9 mouse cellular contexts compared by ENCODE assay signal in genomic region chr4:133631071-133631768, GRCm38 (mm10). TPM values are rescaled to one million over a fixed set of nuclear protein-coding genes. Genes with fewer than 3 reads are reported as not detected.
DNase-seq lines count a peak whose midpoint lies in the region; ATAC-seq and TF ChIP-seq lines count a peak whose summit lies in the region.
"Had no signal": no experiment of that assay in that cellular context is flagged by ENCODE, and none has a peak within 500 bp of the region (broad histone marks: within the 10 kb centered on the region; RNA-seq: fewer than 3 reads in every experiment).

No protein-coding gene starts in this region.

- TF ChIP-seq CTCF in bone marrow macrophage, adult 2 months (IDR thresholded peaks at IDR 0.05; ENCODE audit: low read depth, low read length): no peak
- TF ChIP-seq CTCF in lung, adult 2 months (IDR thresholded peaks at IDR 0.05; ENCODE audit: insufficient read depth, low read length): no peak

- H3K27ac ChIP-seq in bone marrow macrophage, adult 2 months (ENCODE audit: insufficient read depth, low read depth, low read length): peak overlapping the region; percentile 56
- no peak overlapping the region for H3K27ac ChIP-seq in stomach, embryonic 15.5 days

- DNase-seq in cerebellum, adult 9-10 months: peak; percentile 40
- DNase-seq in cerebellum, postnatal 10 days: no peak
- DNase-seq in induced T-regulatory cell, adult 2 months (ENCODE audit: low read depth): peak; percentile 82
- DNase-seq in lung, adult 2 months: peak; percentile 57
- no peak for DNase-seq in left cerebral cortex, postnatal 10 days (ENCODE audit: extremely low spot score in 1 of 2, low spot score in 2 of 2)
- DNase-seq in thymus, postnatal 0 days (ENCODE audit: low spot score): no peak

- no peaks in the 10 kb centered on the region for H3K36me3 ChIP-seq in stomach, embryonic 15.5 days

- no peak for ATAC-seq in stomach, embryonic 15.5 days (ENCODE audit: insufficient read depth, low FRiP score, low read depth)

- no peak overlapping the region for H3K9ac ChIP-seq in stomach, embryonic 15.5 days

- peak overlapping the region; percentile 68 for H3K4me3 ChIP-seq in bone marrow macrophage, adult 2 months (ENCODE audit: insufficient read depth, low read length)
- peak overlapping the region; percentile 36 for H3K4me3 ChIP-seq in lung, adult 2 months (replicated peaks; ENCODE audit: extremely low read depth, low read depth, low read length)
- H3K4me3 ChIP-seq in stomach, embryonic 15.5 days (replicated peaks): no peak overlapping the region

- WGBS in lung, adult 2 months: 27% methylated on average over 14 of the region's 14 CpGs
- WGBS in stomach, embryonic 15.5 days: 76% methylated on average over 14 of the region's 14 CpGs

- no peaks in the 10 kb centered on the region for H3K9me3 ChIP-seq in stomach, embryonic 15.5 days
- H3K9me3 ChIP-seq: G1E had no signal

- peaks cover 21% of the 10 kb centered on the region for H3K4me1 ChIP-seq in bone marrow macrophage, adult 2 months (ENCODE audit: control insufficient read depth, insufficient read depth, low read length)
- peaks cover 14% of the 10 kb centered on the region for H3K4me1 ChIP-seq in lung, adult 2 months (ENCODE audit: control insufficient read depth, insufficient read depth, low read length)
- H3K4me1 ChIP-seq in stomach, embryonic 15.5 days: peaks cover 21% of the 10 kb centered on the region

- no peaks in the 10 kb centered on the region for H3K27me3 ChIP-seq in stomach, embryonic 15.5 days (replicated peaks)

- no peak for TF ChIP-seq POLR2A in bone marrow macrophage, adult 2 months (IDR thresholded peaks at IDR 0.05; ENCODE audit: borderline replicate concordance, low read depth, low read length)
- TF ChIP-seq POLR2A in lung, adult 2 months (IDR thresholded peaks at IDR 0.05; ENCODE audit: borderline replicate concordance, extremely low read depth, low read depth, low read length): peak; percentile 35; the same call in 1 of the 2 replicates

- peak overlapping the region; percentile 96 for H3K4me2 ChIP-seq in stomach, embryonic 15.5 days

- intact Hi-C loops in left cerebral cortex, postnatal 10 days (cut with DNase I): no loop called here

RNA-seq across cellular contexts. Expression of gene Zdhhc18, which starts 18.7 kb away (rescaled TPM):
- polyA plus RNA-seq in bone marrow macrophage, adult 2 months (2012; ENCODE audit: insufficient read depth, insufficient read length, missing spikeins): 19.4 and 27.4 TPM in 2 replicates
- polyA plus RNA-seq in lung, adult 2 months (2012; rRNA removed): 79.1 and 85.6 TPM in 2 replicates
- 5.4 and 5.8 TPM in 2 replicates for polyA plus RNA-seq in stomach, embryonic 15.5 days (2015; fragmentation: Nextera tagmentation; extraction: Ambion mirVana)
- 10 to 100 TPM; 31.8 to 34.1 TPM for total RNA-seq in left cerebral cortex, postnatal 10 days (2021)
- 6.7 and 10.5 TPM in 2 replicates for polyA plus RNA-seq in thymus, postnatal 0 days (2015; fragmentation: Nextera tagmentation; extraction: Ambion mirVana)

RNA-seq across cellular contexts. Expression of gene Sfn, which starts 29.3 kb away (rescaled TPM):
- polyA plus RNA-seq in bone marrow macrophage, adult 2 months (2012; ENCODE audit: insufficient read depth, insufficient read length, missing spikeins): 2.5 and 3.3 TPM in 2 replicates
- polyA plus RNA-seq in lung, adult 2 months (2012; rRNA removed): 13.0 and 107 TPM in 2 replicates
- polyA plus RNA-seq in stomach, embryonic 15.5 days (2015; fragmentation: Nextera tagmentation; extraction: Ambion mirVana): 138 and 228 TPM in 2 replicates
- total RNA-seq in left cerebral cortex, postnatal 10 days (2021): 1 to 10 TPM; 1.4 to 1.7 TPM
- 60.3 and 66.3 TPM in 2 replicates for polyA plus RNA-seq in thymus, postnatal 0 days (2015; fragmentation: Nextera tagmentation; extraction: Ambion mirVana)

RNA-seq across cellular contexts. Expression of gene Pigv, which starts 41.2 kb away (rescaled TPM):
- polyA plus RNA-seq in bone marrow macrophage, adult 2 months (2012; ENCODE audit: insufficient read depth, insufficient read length, missing spikeins): 15.5 and 16.6 TPM in 2 replicates
- 13.6 and 15.9 TPM in 2 replicates for polyA plus RNA-seq in lung, adult 2 months (2012; rRNA removed)
- 14.7 and 18.7 TPM in 2 replicates for polyA plus RNA-seq in stomach, embryonic 15.5 days (2015; fragmentation: Nextera tagmentation; extraction: Ambion mirVana)
- 10 to 100 TPM in 1 of 2 experiments, 1 to 10 TPM in 1; 8.8 to 10.1 TPM for total RNA-seq in left cerebral cortex, postnatal 10 days (2021)
- 18.6 and 19.4 TPM in 2 replicates for polyA plus RNA-seq in thymus, postnatal 0 days (2015; fragmentation: Nextera tagmentation; extraction: Ambion mirVana)

RNA-seq across cellular contexts. Expression of gene Gpn2, which starts 47.1 kb away (rescaled TPM):
- polyA plus RNA-seq in bone marrow macrophage, adult 2 months (2012; ENCODE audit: insufficient read depth, insufficient read length, missing spikeins): 9.3 and 11.2 TPM in 2 replicates
- 40.8 and 43.3 TPM in 2 replicates for polyA plus RNA-seq in lung, adult 2 months (2012; rRNA removed)
- 16.4 and 17.7 TPM in 2 replicates for polyA plus RNA-seq in stomach, embryonic 15.5 days (2015; fragmentation: Nextera tagmentation; extraction: Ambion mirVana)
- total RNA-seq in left cerebral cortex, postnatal 10 days (2021): 10 to 100 TPM; 10.3 to 11.2 TPM
- 23.4 and 25.9 TPM in 2 replicates for polyA plus RNA-seq in thymus, postnatal 0 days (2015; fragmentation: Nextera tagmentation; extraction: Ambion mirVana)

RNA-seq across cellular contexts. Expression of gene Gpatch3, which starts 56.7 kb away (rescaled TPM):
- polyA plus RNA-seq in bone marrow macrophage, adult 2 months (2012; ENCODE audit: insufficient read depth, insufficient read length, missing spikeins): 12.9 and 17.4 TPM in 2 replicates
- 5.0 and 5.2 TPM in 2 replicates for polyA plus RNA-seq in lung, adult 2 months (2012; rRNA removed)
- polyA plus RNA-seq in stomach, embryonic 15.5 days (2015; fragmentation: Nextera tagmentation; extraction: Ambion mirVana): 6.2 and 6.5 TPM in 2 replicates
- total RNA-seq in left cerebral cortex, postnatal 10 days (2021): 1 to 10 TPM; 6.7 TPM
- 8.3 and 8.9 TPM in 2 replicates for polyA plus RNA-seq in thymus, postnatal 0 days (2015; fragmentation: Nextera tagmentation; extraction: Ambion mirVana)

Comparison
In these comparisons a context has a peak if more than half of its experiments do, and no peak if none do; other contexts are left out.
1. DNase-seq: peak in cerebellum, adult 9-10 months (single experiment), induced T-regulatory cell, adult 2 months (single experiment) and lung, adult 2 months (single experiment); none in cerebellum, postnatal 10 days (0 of 2), left cerebral cortex, postnatal 10 days (0 of 2) and thymus, postnatal 0 days (single experiment).